Mouse (Mus musculus) liver, embryonic 12.5 days (tissue): ENCODE results near the gene Gm5431. TPM values are rescaled to one million over a fixed set of nuclear protein-coding genes. Genes with fewer than 3 reads are reported as not detected.
A peak's percentile ranks its signal among the peaks of the same experiment; 100 is the strongest.
"Not testable (repeated sequence)": the region's sequence is repeated elsewhere in the genome, so short reads cannot be mapped to it uniquely, and the experiment has no call there.

Experiments
- ATAC-seq: fragments of 200-750 bp; cut with Nextera tagmentation; 2 replicates; pipeline ENCODE4 v1.8.0; 2017; ENCODE audit warnings: moderate number of reproducible peaks, mild to moderate bottlenecking, moderate library complexity
- H3K27ac ChIP-seq: fragments of 300-500 bp; sonication (generic); 2 replicates; pipeline ENCODE4 v1.5.1; 2016; ENCODE audit warnings: mild to moderate bottlenecking
- H3K27me3 ChIP-seq: fragments of 300-500 bp; sonication (generic); replicated peaks from 2 replicates; pipeline ENCODE4 v1.6.1; 2016; ENCODE audit warnings: mild to moderate bottlenecking, moderate library complexity
- H3K36me3 ChIP-seq: fragments of 300-500 bp; sonication (generic); 2 replicates; pipeline ENCODE4 v1.6.1; 2016; ENCODE audit warnings: mild to moderate bottlenecking, moderate library complexity
- H3K4me1 ChIP-seq: fragments of 300-500 bp; sonication (generic); 2 replicates; pipeline ENCODE4 v1.6.1; 2016
- H3K4me2 ChIP-seq: fragments of 300-500 bp; sonication (generic); 2 replicates; pipeline ENCODE4 v1.6.1; 2016; ENCODE audit warnings: mild to moderate bottlenecking, moderate library complexity
- H3K4me3 ChIP-seq: fragments of 300-500 bp; sonication (generic); 2 replicates; pipeline ENCODE4 v1.5.1; 2016; ENCODE audit warnings: mild to moderate bottlenecking, moderate library complexity
- H3K9ac ChIP-seq: fragments of 300-500 bp; sonication (generic); 2 replicates; pipeline ENCODE4 v1.6.1; 2016; ENCODE audit warnings: mild to moderate bottlenecking, moderate library complexity
- H3K9me3 ChIP-seq: fragments of 300-500 bp; sonication (generic); replicated peaks from 2 replicates; pipeline ENCODE4 v1.6.1; 2016; ENCODE audit warnings: mild to moderate bottlenecking, moderate library complexity
- WGBS: fragments of 180-500 bp; shearing (Covaris S2); methylation state at CpG from one replicate; pipeline ENCODE4 v1.1.7; 2016; ENCODE audit not compliant: insufficient replicate concordance; 5-methylcytosine and 5-hydroxymethylcytosine counted together
- polyA plus RNA-seq: library from polyadenylated mRNA; unstranded; fragments of >200 nt; fragmentation: Nextera tagmentation; extraction: Ambion mirVana; gene quantifications from 2 replicates; pipeline ENCODE4 v1.2.1, GENCODE M21; 2016

Gm5431 gene
- 0.19 and 0.33 TPM in 2 replicates for polyA plus RNA-seq

DNA sequence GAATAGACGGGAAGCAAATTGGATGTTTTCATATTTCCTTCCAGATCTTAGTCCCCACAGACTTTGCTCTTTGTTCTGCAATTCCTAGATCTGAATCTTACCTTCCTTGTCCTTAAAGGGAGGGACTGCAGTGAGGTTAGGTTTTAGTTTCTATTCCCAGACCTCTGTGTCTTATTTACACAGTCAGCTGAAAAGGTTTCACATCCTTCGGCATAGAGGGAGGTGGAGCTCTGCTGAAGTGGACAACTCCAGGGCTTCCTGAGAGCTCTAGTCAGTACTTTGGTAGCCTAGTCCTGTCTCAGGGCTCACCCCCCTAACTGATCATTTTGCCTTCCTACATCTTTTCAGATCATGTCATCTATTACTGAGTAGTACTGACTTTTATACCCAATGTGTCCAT is at the start of gene Gm5431:
TSS of gene Gm5431 (minus strand) at position 194 of the 400 bp plus-strand sequence.
- Histone ChIP-seq H3K9ac (no peak within 1 kb of the TSS), H3K9me3 (no peaks in the 10 kb centered on the region), H3K4me1 (no peaks in the 10 kb centered on the region), H3K4me3 (no peak within 1 kb of the TSS), H3K27me3 (no peaks in the 10 kb centered on the region), H3K4me2 (no peak within 1 kb of the TSS), H3K36me3 (no peaks in the 10 kb centered on the region), H3K27ac (no peak within 1 kb of the TSS)
- 53% methylated on average over 2 of the region's 2 CpGs for WGBS
- ATAC-seq, result no peak

DNA sequence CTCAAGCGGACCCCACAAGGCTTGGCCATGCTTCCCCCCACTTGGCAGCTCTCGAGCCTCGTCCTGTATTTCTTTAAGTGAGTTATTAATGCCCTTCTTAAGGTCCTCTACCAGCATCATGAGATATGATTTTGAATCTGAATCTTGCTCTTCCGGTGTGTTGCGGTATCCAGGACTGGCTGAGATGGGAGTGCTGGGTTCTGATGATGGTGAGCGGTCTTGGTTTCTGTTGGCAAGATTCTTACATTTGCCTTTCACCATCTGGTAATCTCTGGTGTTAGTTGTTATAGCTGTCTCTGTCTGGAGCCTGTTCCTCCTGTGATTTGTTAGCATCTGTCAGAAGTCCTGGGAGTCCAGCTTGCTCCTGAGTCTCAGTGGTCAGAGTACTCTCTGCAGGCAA is 44.1 kb upstream of the Gm5431 start, which contains the start of gene Psme2b:
TSS of gene Psme2b (minus strand) at position 101 of the 400 bp plus-strand sequence.
- not testable (repeated sequence) for H3K4me3 ChIP-seq, H3K27ac ChIP-seq, H3K4me1 ChIP-seq, H3K9me3 ChIP-seq, H3K36me3 ChIP-seq, H3K4me2 ChIP-seq, ATAC-seq, H3K9ac ChIP-seq, H3K27me3 ChIP-seq
- 71% methylated on average over 6 of the region's 6 CpGs for WGBS

GRCm38 (mm10) chr11:48939286-48939685 is 37.3 kb upstream of the Gm5431 start:
- not testable (repeated sequence) for H3K36me3 ChIP-seq, H3K4me2 ChIP-seq, H3K4me3 ChIP-seq, H3K9me3 ChIP-seq, H3K27me3 ChIP-seq, H3K9ac ChIP-seq, H3K27ac ChIP-seq, ATAC-seq, H3K4me1 ChIP-seq

- H3K9me3 ChIP-seq, ATAC-seq, H3K4me3 ChIP-seq, H3K4me2 ChIP-seq, H3K27ac ChIP-seq, H3K4me1 ChIP-seq, H3K36me3 ChIP-seq, H3K9ac ChIP-seq, H3K27me3 ChIP-seq: not testable (repeated sequence)
- no CpG with 5 or more reads among the region's 3 CpGs for WGBS
Observed at GRCm38 (mm10) chr11:48935291-48935690, 33.3 kb upstream of the Gm5431 start.

GRCm38 (mm10) chr11:48933923-48934322 is 31.9 kb upstream of the Gm5431 start:
- not testable (repeated sequence) for H3K27me3 ChIP-seq, H3K9ac ChIP-seq, H3K36me3 ChIP-seq, H3K4me1 ChIP-seq, H3K4me2 ChIP-seq, H3K9me3 ChIP-seq, ATAC-seq, H3K27ac ChIP-seq, H3K4me3 ChIP-seq
- WGBS, result 45% methylated on average over 1 of the region's 1 CpGs

GRCm38 (mm10) chr11:48933422-48933821 is 31.4 kb upstream of the Gm5431 start:
- not testable (repeated sequence) for H3K9ac ChIP-seq, H3K27ac ChIP-seq, H3K4me1 ChIP-seq, H3K4me2 ChIP-seq, H3K36me3 ChIP-seq, H3K9me3 ChIP-seq, H3K27me3 ChIP-seq, H3K4me3 ChIP-seq, ATAC-seq
- 57% methylated on average over 1 of the region's 1 CpGs for WGBS

DNA sequence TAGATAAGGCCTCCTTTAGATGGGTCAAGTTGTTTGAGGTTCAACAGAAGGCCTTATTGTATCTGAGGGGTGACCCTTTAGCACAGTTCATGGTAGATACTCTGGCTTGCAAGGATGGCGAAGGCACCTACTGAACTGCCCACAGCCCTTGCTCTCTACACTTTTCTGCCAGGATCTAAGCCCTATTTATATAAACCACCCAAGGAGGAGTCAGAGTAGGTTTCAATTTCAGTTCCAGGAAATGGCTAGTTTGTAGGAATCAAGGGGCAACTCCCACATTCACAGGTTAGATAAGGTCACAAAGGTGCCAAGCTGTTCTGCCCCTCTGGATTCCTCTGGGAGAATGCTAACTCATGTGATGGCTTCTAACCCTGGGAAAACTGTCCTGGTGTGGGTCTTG is 26.1 kb upstream of the Gm5431 start:
- not testable (repeated sequence) for ATAC-seq, H3K27ac ChIP-seq, H3K36me3 ChIP-seq, H3K4me2 ChIP-seq, H3K4me1 ChIP-seq, H3K9ac ChIP-seq, H3K4me3 ChIP-seq, H3K27me3 ChIP-seq, H3K9me3 ChIP-seq
- 94% methylated on average over 1 of the region's 1 CpGs for WGBS

GRCm38 (mm10) chr11:48926437-48926836 is 24.4 kb upstream of the Gm5431 start:
- ATAC-seq, H3K4me2 ChIP-seq: not testable (repeated sequence)

DNA sequence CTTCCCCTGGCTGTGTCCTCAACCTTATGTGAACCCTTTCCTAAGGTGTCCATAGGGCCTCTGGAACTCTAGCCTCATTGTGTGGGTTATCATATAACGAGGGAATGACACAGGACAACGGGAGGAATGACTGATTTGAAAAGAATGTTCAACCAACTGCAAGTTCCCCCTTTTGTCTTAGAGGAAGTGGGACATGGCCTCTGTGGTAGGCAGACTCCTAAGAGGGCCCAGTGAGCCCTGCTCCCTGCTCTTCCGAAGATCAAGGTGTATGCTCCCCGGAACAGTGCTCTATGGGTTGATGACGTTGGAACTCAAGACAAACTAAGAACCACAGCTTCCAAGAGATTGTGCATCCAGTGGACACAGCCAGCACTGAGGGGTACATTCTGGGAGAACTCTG is 21.8 kb upstream of the Gm5431 start:
- H3K9ac ChIP-seq, H3K4me1 ChIP-seq, H3K36me3 ChIP-seq, H3K9me3 ChIP-seq, H3K4me3 ChIP-seq, H3K27ac ChIP-seq, H3K4me2 ChIP-seq, ATAC-seq, H3K27me3 ChIP-seq: not testable (repeated sequence)
- WGBS, result 29% methylated on average over 5 of the region's 5 CpGs

More at GRCm38 (mm10) chr11:48926437-48926836, 24.4 kb upstream of the Gm5431 start:
- not testable (repeated sequence) for H3K4me3 ChIP-seq, H3K4me1 ChIP-seq, H3K36me3 ChIP-seq, H3K9me3 ChIP-seq, H3K9ac ChIP-seq, H3K27ac ChIP-seq, H3K27me3 ChIP-seq

DNA sequence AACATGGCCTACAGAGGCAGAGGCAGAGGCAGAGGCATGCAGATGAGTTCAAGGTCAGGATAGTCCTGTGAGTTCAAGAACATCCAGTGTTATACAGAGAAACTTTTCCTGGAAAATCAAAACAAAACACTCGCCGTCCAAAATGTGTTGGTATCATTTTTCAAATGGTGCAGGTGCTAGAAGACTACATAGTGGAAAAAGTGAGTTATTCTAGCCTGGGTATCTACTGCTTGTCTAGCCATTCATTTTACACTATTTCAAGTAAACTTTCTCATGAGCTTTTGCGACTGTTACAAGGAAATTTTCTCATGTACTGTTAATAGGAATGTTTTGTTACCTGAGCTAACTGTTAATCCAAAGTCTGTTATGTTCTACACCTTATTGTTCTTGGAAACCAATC is 16.4 kb upstream of the Gm5431 start:
- H3K9me3 ChIP-seq, result no peaks in the 10 kb centered on the region
- no peaks in the 10 kb centered on the region for H3K27me3 ChIP-seq
- H3K4me2 ChIP-seq, result no peak overlapping the region
- 70% methylated on average over 3 of the region's 3 CpGs for WGBS
- no peaks in the 10 kb centered on the region for H3K36me3 ChIP-seq
- no peaks in the 10 kb centered on the region for H3K4me1 ChIP-seq
- no peak for ATAC-seq
- no peak overlapping the region for H3K4me3 ChIP-seq
- no peak overlapping the region for H3K27ac ChIP-seq
- no peak overlapping the region for H3K9ac ChIP-seq

DNA sequence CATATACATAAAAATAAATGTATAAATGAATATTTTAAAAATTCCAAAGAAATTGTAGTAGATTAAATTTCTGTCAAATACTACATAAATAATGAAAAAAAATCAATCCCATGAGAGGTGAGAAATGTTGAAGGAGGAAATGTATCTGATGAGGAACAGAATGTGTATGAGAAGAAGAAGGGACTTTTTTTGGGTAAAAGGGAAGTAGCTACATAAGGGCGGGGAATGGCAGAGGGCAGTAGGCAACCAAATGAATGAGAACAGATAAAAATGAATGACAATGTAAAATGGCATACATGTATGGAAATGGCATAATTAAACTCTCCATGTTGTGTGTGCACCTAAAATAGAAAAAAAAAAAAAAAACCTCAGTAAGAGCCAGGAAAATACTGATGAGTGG is 11.6 kb upstream of the Gm5431 start:
- Histone ChIP-seq H3K36me3 (no peaks in the 10 kb centered on the region), H3K9ac (no peak overlapping the region), H3K27ac (no peak overlapping the region), H3K4me1 (peaks cover 3% of the 10 kb centered on the region), H3K9me3 (no peaks in the 10 kb centered on the region), H3K4me3 (no peak overlapping the region), H3K4me2 (no peak overlapping the region), H3K27me3 (no peaks in the 10 kb centered on the region)
- WGBS, result 75% methylated on average over 1 of the region's 1 CpGs
- no peak for ATAC-seq

DNA sequence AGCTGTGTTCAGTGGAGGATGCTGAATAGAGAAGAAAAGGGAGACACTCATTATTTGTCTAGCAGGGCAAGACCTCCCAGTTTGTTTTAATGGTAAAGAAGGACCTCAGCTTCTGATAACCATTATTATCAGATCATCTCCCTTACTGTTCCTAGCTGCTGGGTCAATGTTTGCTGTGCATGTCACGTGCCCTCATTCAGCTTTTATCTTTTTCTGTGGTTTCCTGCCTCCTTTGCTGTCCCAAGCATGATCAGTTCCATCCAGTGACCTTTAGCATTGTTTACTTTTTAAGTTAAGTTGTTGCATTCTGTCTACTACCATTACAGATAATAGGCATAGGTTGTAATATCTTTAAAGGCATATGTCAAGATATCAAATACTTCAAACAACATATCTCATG is 6.4 kb upstream of the Gm5431 start:
- 0 out of 2 replicates have a peak, but pooled peaks have one; percentile 42 for ATAC-seq
- no peak overlapping the region for H3K4me2 ChIP-seq
- H3K9ac ChIP-seq, result no peak overlapping the region
- WGBS, result 6% methylated on average over 1 of the region's 1 CpGs
- H3K4me3 ChIP-seq, result no peak overlapping the region
- no peaks in the 10 kb centered on the region for H3K9me3 ChIP-seq
- peaks cover 10% of the 10 kb centered on the region for H3K4me1 ChIP-seq
- H3K27ac ChIP-seq, result no peak overlapping the region
- no peaks in the 10 kb centered on the region for H3K36me3 ChIP-seq
- no peaks in the 10 kb centered on the region for H3K27me3 ChIP-seq

- not testable (repeated sequence) for H3K4me1 ChIP-seq, H3K9me3 ChIP-seq, ATAC-seq, H3K27ac ChIP-seq, H3K36me3 ChIP-seq, H3K27me3 ChIP-seq, H3K4me3 ChIP-seq, H3K9ac ChIP-seq, H3K4me2 ChIP-seq
- WGBS, result 69% methylated on average over 1 of the region's 1 CpGs
Observed at GRCm38 (mm10) chr11:48901567-48901930, 465 bp downstream of the Gm5431 start.
